Mouse (Mus musculus) adrenal gland, postnatal 4 days (tissue): ENCODE measurements around the gene Tmem41b. TPM values are rescaled to one million over a fixed set of nuclear protein-coding genes. Genes with fewer than 3 reads are reported as not detected.
"Not testable (repeated sequence)": the region's sequence is repeated elsewhere in the genome, so short reads cannot be mapped to it uniquely, and the experiment has no call there.

Experiments
- DNase-seq, 2 experiments: peaks; one replicate each; pipeline ENCODE4 v3.0.0; 2021 to 2022; ENCODE audit warnings: low spot score in 2 of 2, mixed read lengths in 2 of 2
- total RNA-seq, 2 experiments: library from RNA; stranded (reverse); gene quantifications; 2 replicates each; pipeline ENCODE4 v1.2.3; 2021

Gene Tmem41b
- total RNA-seq, 2 experiments from 2014 or later, result 43.4 to 49.2 TPM

DNA sequence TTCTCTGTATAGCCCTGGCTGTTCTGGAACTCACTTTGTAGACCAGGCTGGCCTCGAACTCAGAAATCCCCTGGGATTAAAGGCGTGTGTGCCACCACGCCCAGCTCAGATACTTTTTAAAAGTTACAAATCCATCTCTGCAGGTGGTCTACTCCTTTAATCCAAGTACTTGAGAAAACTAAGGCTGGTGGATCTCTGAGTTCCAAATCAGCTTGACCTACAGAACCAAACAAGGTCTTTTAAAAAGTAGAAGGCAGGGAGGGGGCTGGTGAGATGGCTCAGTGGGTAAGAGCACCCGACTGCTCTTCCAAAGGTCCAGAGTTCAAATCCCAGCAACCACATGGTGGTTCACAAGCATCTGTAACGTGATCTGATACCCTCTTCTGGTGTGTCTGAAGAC, 2.1 kb downstream of the Tmem41b start:
- not testable (repeated sequence) for DNase-seq

DNA sequence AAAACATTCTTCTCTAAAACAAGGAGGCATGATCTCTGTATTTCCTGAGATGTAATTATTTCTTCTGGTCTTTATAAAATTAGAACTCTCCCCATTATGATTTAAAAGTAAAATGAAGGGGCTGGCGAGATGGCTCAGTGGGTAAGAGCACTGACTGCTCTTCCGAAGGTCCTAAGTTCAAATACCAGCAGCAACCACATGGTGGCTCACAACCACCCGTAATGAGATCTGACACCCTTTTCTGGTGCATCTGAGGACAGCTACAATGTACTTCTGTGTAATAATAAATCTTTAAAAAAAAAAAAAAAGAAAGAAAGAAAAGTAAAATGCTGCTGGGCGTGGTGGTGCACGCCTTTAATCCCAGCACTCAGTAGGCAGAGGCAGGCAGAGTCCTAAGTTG, 9.6 kb downstream of the Tmem41b start:
- not testable (repeated sequence) for DNase-seq

DNA sequence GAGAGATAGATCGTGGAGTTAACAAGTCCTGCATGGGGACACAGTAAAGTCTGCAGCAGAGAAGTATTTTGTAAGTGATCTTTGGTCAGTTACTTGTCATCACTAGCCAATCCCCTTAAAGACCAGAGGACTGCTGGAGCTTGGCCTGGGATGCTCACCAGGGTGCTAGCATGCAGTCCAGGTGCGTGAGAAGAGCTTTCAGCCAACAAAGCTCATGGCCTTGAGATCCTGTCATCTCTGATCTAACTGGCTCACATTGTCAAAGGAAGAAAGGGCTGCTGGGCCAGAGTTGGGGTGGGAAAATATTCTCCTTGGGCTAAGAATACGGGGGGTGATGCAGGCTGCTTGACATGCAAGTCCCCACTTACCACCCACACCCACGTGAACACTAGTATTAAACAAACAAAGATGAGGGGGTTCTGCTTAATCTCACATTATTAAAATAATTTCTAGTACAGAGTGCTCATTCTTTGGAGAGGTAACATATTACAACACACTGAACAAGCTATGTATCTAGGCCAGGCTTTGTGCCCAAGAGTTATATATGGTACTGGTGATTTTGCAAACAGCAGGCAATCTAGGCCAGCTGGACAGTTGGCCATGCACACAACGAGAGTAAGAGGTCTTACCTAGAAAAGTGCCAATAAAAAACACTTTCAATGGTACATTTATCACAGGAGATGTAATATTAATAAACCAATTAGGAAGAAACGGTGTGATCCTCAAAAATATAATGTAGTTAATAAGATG, 10.6 kb downstream of the Tmem41b start:
- no peak for DNase-seq

DNA sequence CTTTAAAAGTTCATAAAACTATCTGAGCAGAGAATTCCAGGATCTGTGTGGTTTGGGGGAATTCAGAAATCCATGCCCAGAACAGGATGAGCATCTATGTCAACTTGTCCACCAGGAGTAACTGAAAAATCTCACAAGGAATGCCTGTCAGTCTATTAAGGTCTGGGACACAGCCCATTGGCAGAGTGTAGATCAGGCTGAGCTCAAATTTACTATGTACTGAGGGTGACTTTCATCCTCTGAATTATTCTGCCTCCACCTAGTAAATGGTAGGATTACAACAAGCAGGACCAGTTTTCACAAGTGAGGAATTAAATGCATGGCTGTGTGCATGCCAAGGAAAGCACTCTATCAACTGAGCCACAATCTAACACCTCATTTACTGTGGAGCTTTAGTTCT, 17.2 kb downstream of the Tmem41b start:
- no peak for DNase-seq

DNA sequence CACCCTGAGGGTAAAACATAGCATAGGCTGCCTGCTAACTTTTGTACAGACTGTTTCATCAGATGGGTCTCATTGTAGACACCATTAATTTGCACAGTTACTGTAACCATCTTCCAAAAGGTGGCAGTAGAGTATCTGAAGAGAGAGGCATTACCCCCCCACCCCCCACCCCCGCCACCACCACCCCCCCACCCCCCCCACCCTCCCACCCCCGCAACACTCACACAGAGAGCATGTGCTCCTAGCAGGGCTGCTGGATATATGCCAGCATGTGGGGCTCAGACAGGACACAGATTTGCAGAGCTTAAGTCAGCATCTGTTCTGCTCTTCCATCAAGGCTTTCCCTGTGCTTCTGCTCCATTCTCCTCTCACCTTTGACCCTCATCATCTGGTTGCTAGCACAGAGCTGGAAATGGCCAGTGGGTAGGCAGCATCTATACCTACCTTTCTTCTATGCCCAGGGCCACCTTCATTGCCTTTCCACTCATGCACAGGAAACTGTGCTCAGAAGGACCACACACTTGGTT, 17.7 kb downstream of the Tmem41b start:
- no peak for DNase-seq

DNA sequence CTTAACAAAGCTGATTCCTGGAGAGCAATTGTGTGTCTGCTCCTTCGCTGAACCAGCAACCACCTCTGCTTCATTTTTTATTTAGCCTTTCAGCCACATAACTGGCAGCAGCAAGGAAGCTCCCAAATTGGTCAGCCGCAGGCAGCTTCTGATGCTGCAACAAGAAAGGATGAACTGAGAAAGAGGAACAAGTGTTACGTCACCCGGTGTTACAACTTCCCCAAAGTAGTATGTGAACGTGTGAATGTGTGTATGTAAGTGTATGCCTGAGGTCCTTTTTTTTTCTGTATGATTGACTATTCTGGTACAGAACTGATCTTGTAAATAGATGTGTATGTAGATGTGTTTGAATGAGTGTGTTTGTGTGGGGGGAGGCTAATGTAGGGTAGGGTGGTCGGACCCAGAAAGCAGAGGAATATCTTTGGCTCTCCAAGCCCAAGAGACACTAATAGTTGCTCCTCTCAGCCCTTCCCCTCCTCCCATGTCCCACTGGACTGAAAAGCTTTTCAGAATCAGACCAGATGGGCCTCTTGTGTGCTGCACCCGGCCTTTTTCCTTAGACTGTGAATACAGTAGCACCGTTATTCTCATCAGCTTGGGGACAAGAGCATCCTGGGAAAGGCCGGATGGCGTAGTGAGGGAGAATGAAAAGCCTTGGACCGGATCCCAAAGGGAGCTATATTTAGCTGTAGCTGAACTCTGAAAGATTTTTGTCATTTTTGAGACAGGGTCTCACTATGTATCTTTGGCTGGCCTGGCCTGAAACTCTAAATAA, 18.7 kb downstream of the Tmem41b start:
- DNase-seq, result no peak

DNA sequence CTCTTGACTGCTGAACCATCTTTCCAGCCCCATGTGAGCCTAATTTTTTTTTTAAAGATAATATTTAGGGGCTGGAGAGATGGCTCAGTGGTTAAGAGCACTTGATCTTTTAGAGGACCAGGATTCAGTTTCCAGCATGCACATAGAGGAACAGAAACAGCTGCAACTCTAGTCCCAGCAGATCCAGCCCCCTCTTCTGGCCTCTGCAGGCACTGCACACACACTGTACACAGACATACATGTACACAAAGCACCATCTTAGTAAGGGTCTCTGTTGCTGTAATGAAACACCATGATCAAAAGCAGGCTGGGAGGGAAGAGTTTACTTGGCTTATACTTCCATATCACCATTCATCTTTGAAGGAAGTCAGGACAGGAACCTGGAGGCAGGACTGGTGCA, 21.1 kb downstream of the Tmem41b start:
- DNase-seq, result no peak

DNA sequence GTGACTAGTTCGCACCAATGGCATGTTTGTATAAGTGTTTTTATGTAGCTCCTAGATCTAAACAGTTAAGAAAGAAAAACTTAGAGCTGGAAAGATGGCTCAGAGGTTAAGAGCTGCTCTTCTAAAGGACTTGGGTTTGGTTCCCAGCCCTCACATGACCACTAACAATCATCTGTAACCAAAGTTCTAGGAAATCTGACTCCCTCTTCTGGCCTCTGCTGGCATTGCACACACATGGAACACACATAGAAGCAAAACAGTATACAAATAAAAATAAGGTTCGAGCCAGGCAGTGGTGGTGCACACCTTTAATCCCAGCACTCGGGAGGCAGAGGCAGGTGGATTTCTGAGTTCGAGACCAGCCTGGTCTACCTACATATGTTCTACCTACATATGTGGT, 23.0 kb downstream of the Tmem41b start:
- DNase-seq, result no peak

DNA sequence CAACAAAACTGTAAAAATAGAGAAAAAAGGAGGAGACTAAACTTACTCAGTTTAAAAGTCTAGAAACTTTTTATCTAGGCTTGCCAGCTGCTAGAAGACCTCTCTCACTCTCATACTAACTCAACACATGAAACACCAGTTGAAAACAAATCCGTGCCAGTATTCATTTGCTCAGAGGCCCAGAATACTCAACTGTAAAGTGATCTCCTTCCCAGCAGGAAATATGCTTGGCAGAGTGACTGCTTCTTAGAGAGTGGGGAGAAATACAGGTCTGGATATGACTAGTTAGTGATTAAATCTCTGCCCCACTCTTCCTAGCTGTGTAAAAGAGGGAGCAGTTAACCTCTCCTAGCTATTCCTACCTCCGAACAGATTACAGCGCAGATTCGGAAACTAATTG, 24.1 kb downstream of the Tmem41b start:
- DNase-seq, result no peak

DNA sequence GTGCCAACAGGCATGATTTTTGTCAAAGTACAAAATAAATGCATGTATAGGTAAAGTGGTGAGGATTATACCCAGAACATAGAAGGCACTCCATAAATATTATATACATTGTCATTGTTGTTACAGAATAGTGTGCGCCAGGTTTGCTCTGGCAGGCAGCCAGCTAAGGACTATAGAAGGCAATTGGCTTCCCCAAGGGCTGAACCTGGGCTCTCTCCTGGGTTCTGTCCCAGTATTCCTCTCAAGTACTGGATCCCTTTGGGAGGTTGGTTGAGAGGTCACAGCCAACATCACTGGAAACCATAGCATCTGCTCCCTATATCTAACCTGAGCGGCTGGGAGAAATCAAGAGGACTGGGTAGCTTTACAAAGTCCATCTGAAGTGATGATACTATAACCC, 25.2 kb downstream of the Tmem41b start:
- no peak for DNase-seq

DNA sequence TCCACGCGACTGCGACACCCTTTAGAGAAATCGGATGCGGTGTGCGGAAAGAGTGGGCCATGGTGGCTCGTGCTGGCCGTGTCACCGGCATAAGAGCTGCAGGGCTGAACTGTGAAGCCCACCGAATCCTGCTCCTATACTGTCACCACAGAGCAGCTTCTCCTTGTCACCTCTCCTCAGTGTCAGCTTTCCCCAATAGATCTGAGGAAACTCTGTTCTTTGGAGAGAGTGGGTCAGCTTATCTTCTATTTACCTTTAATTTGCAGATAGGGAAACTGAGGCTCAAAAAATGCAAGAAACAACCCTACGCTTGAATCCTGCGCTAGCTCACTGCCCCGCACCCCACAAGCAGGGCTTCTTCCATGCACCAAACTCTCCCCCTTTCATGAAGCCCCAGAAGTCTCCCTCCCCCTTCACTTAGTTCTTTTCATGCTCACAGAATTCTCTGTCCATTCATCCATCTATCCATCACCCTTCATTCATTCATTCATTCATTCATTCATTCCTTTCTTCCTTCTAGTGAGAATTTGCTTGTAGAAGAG, 26.0 kb downstream of the Tmem41b start:
- no peak for DNase-seq

DNA sequence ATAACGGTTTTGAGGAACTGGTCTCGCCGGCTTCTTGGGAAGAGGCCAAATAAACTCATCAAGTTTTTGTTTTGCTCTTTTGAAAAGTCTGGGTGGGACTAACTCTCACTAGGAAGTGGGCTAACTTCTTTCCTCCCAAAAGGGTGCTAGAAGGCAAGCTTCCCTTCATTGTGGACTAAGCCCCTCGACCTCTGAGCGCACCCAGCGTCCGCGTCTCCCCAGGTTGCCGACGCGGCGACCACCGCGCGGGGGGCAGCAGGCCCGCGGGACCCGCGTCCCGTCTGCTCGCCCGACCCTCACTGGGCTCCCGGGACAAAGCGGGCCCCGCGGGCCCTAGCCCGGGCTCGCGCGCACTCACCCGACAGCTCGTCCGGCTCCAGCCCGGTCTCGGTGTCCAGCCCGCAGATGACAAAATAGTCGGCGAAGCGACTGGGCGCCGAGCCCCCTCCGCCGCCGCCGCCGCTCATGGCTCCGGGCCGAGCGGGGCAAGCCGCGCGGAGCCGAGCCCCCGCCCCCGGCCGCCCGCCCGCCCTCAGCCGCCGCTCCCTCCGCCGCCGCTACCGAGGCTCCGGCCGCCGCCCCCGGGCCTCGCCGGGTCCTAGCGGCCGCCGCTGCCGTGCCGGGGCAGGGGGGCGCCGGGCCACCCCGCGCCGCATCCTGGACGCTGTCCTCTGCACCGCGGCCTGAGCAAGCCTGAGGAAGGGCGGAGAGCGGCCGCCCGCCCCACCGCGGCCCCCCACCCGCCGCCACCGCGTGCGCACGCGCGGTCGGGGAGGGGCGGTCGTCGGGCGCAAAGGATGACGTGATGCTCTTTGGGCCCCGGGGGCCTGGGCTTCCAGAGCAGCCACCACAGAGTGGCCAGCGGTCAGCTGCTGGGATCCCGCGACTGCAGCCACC, 26.8 kb downstream of the Tmem41b start, which contains the start of gene Dennd5a:
TSS of gene Dennd5a (minus strand) at position 755 of the 897 bp plus-strand sequence.
- peak; percentile 58 to 66 for DNase-seq

DNA sequence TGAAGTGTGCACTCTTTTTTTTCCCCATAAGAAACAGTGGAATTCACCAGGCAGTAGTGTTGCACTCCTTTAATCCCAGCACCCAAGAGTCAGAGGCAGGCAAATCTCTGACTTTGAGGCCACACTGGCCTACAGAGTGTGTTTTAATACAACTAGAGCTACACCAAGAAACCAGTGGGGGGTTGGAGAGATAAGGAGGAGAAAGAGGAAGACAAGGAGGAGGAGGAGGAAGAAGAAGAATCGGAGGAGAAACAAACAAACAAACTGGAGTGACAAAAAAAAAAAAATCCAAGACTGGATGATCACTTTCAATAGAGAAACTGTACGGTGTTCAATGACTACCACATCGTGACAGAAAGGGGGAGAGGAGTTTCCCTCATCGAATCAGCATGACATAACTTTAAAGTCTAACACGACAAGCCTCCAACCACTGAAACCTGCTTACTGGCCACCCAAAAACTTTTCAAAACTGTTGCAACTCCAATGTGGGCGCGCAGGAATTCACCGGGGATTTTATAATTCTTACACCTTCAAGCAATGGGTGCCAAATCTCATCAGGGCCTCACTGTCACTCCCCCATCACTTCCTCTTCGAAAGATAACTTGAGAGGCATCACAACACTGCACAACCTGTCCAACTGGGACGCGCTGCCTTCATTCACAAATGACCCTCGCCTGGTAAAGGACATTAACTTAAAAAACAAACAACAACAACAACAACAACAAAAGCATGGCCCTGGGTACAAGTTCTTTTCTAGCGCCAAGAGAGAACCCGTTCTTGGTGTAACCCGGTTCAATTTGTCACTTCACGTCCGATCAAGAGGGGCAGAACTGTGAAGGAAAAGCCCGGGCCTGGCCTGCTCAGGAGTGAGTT, 27.6 kb downstream of the Tmem41b start:
- DNase-seq, result peak in 1 of 2 experiments; percentile 25

DNA sequence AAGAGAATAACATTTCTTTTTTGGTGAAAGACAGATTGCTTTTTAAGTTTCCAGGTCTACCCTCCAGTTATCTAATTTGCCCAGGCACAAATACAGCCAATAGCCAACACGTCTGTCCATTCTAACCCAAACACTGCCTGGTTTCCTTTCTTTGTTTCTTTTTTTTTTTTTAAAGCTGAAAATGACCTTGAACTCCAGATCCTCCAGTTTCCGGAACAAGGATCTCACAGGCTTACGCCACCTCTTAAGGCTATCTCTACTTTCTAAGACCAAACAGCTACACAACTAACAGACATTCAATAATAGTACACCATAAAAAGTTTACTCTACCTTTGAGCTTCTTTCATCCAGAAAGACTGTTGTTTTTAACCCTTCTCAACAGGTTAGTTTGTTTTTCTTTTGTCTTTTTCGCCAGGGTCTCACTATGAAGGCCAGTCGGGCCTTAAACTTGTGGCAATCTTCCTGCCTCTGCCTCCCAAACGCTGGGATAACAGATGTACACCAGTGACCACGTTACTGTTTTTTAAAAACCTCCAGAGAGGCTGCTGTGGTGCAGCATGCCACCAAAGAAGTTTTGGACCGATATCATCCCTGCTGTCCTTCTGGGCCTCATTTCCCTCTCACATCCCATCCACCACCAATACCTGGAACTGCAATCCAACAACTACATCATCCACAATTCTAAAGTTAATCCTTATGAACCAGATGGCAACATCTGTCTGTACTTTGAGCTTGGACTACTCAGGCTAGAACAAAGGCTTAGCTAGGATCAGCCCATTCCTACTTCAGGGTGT, 28.5 kb downstream of the Tmem41b start:
- DNase-seq, result no peak

DNA sequence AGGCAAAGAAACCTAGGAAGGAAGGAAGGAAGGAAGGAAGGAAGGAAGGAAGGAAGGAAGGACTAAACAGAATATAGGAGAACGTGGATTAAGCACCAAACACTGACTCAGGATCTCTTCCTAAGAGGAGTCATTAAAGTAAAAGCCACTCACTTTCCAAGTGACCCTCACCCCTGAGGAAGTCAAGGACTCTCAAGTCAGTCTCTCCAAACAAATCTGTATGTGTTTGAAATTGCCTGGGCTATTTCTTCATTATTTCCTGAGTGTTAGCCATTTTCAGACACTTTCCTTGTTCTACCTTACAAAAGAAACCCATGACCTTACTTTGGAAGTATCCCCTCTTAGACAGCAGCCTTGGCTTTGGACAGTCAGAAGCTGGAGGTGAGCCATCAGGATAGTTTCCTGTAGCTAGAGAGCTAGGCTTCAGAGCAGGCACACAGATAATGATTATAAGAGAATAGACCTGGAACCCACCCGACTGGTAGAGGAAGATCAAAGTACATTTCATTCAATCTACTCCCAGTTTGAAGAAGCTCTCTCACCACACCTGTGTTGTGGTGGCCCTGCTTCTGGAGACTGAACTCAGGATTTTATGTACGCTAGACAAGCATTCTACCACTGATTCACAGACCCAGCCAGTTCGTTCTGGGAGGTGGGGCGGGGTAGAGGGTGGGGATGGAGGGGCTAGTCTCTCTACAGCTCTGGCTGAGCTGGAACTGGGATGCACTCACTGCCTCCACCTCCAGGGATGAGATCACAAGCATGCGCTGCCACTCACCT, 31.9 kb downstream of the Tmem41b start:
- no peak for DNase-seq

DNA sequence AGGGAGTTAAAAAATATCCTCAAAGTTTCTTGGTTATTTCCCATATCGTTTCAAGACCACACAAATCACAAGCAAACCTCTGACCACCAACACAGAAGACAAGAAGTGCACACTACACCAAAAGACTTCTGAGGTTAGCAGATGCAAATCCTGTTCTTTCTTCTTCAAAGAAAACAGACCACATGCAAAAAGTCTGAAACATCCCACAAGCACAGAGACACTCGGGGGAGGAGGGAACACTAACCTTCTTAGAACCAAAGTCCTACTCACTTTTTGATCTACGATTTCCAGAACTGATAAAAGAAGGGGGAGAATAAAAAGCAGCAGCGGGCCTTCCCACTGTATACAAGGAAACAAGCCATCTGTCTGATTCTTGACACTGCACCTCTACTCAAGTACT, 35.4 kb downstream of the Tmem41b start:
- DNase-seq, result no peak

DNA sequence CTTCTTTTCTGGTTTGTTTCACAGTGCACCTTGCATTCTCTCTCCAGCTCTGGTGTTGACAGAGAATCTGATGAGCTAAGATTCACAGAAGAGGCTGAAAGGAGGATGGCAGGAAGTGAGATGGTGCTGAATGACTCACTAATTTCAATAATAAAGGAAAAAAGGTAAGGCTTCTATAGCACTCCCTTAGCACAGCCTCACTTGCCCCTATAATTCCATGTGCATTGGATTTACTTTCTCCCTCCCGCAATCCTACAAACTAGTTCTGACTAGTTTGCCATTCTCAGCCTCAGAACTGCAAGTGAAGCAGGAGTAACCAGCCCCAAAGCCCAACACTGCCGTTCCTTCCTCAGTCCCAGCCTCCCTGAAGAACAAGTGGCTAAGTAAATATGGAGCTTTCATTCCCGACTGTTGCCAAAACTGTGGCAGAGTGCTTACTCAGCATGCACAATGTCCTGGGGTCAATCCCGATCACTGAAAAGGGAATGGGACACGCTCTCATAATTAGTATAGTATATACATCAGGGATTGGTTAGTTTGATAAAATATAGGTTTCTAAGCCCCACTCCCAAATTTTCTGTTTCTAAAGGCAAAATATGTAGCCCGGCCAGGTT, 42.2 kb downstream of the Tmem41b start:
- DNase-seq, result no peak

DNA sequence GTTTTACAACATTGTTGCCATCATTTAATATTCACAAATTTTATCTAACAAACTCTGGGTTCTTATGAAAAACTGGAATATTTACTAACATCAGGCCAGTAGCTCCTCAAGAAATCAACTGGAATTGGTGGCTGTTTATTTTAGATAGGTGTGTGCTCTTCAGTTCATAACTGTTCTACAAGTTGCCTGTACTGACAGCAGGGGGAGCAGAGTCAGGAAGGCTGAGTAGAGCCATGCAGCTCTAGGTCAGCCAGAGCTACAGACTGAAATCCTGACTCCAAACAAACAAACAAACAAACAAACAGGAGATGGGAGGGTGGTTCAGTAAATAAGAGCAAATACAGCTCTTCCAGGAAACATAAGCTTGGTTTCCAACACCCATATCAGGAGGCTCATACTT, 57.1 kb downstream of the Tmem41b start:
- no peak for DNase-seq
